Comparison of ENCODE assay signal across 8 mouse cellular contexts in the genomic region with DNA sequence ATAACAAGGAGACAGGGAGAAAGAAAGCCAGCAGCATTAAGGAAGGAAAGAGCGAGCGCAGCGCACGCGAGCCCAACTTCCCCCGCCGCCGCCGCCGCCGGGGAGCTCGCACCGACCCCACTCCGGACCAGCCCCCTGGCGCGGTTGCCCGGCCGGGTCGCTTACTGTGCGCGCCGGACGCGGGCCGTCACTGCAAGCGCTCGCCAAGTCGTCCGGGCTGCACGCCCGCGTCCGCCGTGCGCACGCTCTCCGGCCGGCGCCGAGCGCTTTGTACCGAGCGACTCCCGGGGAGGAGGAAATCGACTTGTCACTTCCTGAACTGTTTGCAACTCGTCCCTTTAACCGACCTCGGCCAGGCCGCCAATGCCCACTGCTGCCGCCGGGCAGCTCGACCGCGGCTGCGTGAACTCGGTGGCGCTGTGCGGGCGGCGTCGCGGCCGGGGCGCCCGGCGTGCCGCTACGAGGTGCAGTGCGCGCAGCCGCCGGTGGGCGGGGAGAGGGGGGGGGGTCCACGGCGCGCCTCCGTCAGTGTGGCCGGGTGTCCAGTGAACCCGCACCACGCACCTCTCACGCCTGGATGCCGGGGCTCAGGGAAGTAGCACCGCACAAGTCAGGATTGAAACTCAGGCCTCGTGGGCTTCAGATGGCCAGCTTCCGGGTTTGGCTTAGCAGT. TPM values are rescaled to one million over a fixed set of nuclear protein-coding genes. Genes with fewer than 3 reads are reported as not detected.
A peak's percentile ranks its signal among the peaks of the same experiment; 100 is the strongest.
DNase-seq lines count a peak whose midpoint lies in the region; ATAC-seq and TF ChIP-seq lines count a peak whose summit lies in the region.

A gene (minus strand): TSS at position 471 of the 673 bp plus-strand sequence.

- H3K27me3 ChIP-seq in heart, embryonic 13.5 days (replicated peaks): no peaks in the 10 kb centered on the region
- no peaks in the 10 kb centered on the region for H3K27me3 ChIP-seq in kidney, postnatal 0 days (ENCODE audit: insufficient read depth, low read length)
- peaks cover 8% of the 10 kb centered on the region; the same call in 1 of the 2 replicates for H3K27me3 ChIP-seq in liver, embryonic 16.5 days (ENCODE audit: control insufficient read depth, insufficient read depth, low read depth, low read length)
- no peaks in the 10 kb centered on the region for H3K27me3 ChIP-seq in neural tube, embryonic 12.5 days (replicated peaks)

- peak within 1 kb of the TSS; percentile 91 for H3K9ac ChIP-seq in heart, embryonic 13.5 days
- peak within 1 kb of the TSS; percentile 87 for H3K9ac ChIP-seq in kidney, postnatal 0 days (ENCODE audit: low read depth, low read length)
- H3K9ac ChIP-seq in liver, embryonic 16.5 days (ENCODE audit: low read depth, low read length): peak within 1 kb of the TSS; percentile 78
- H3K9ac ChIP-seq in neural tube, embryonic 12.5 days: peak within 1 kb of the TSS; percentile 86

- peak; percentile 80 for DNase-seq in CD4-positive, CD25-positive, alpha-beta regulatory T cell, adult 2 months (ENCODE audit: low read depth, low spot score)
- DNase-seq in kidney, postnatal 0 days (ENCODE audit: low spot score): peak; percentile 76
- DNase-seq in testis, postnatal 14 days (ENCODE audit: low spot score): peak; percentile 65

- H3K36me3 ChIP-seq in heart, embryonic 13.5 days: peaks cover 6% of the 10 kb centered on the region; the same call in 1 of the 2 replicates
- H3K36me3 ChIP-seq in kidney, postnatal 0 days (ENCODE audit: insufficient read depth, low read length): no peaks in the 10 kb centered on the region
- no peaks in the 10 kb centered on the region for H3K36me3 ChIP-seq in liver, embryonic 16.5 days (ENCODE audit: control insufficient read depth, insufficient read depth)
- no peaks in the 10 kb centered on the region for H3K36me3 ChIP-seq in neural tube, embryonic 12.5 days

- H3K4me3 ChIP-seq in bone marrow, adult 2 months (replicated peaks; ENCODE audit: control insufficient read depth, low read depth, low read length): peak within 1 kb of the TSS; percentile 92
- H3K4me3 ChIP-seq in heart, embryonic 13.5 days: peak within 1 kb of the TSS; percentile 79
- H3K4me3 ChIP-seq in kidney, postnatal 0 days (replicated peaks; ENCODE audit: low read depth, low read length): peak within 1 kb of the TSS; percentile 68
- peak within 1 kb of the TSS; percentile 78 for H3K4me3 ChIP-seq in liver, embryonic 16.5 days (ENCODE audit: low read depth, low read length)
- H3K4me3 ChIP-seq in neural tube, embryonic 12.5 days: peak within 1 kb of the TSS; percentile 67

- peak within 1 kb of the TSS; percentile 99 for H3K27ac ChIP-seq in bone marrow, adult 2 months (ENCODE audit: control insufficient read depth, insufficient read depth, low read depth, low read length, poor library complexity)
- H3K27ac ChIP-seq in heart, embryonic 13.5 days (replicated peaks): peak within 1 kb of the TSS; percentile 94
- H3K27ac ChIP-seq in kidney, postnatal 0 days: peak within 1 kb of the TSS; percentile 95
- H3K27ac ChIP-seq in liver, embryonic 16.5 days (ENCODE audit: low read length): peak within 1 kb of the TSS; percentile 83
- H3K27ac ChIP-seq in neural tube, embryonic 12.5 days: peak within 1 kb of the TSS; percentile 74

- H3K4me1 ChIP-seq in bone marrow, adult 2 months (ENCODE audit: control insufficient read depth, insufficient read depth, low read length): peaks cover 3% of the 10 kb centered on the region; the same call in 1 of the 2 replicates
- H3K4me1 ChIP-seq in heart, embryonic 13.5 days: peaks cover 47% of the 10 kb centered on the region
- H3K4me1 ChIP-seq in kidney, postnatal 0 days (replicated peaks; ENCODE audit: insufficient read depth, low read length): peaks cover 32% of the 10 kb centered on the region
- peaks cover 45% of the 10 kb centered on the region for H3K4me1 ChIP-seq in liver, embryonic 16.5 days (ENCODE audit: control insufficient read depth, low read depth, low read length)
- peaks cover 45% of the 10 kb centered on the region for H3K4me1 ChIP-seq in neural tube, embryonic 12.5 days

- peak; percentile 72; the same call in 1 of the 2 replicates for TF ChIP-seq POLR2A in bone marrow, adult 2 months (IDR thresholded peaks at IDR 0.05; ENCODE audit: borderline replicate concordance, control insufficient read depth, low read depth, low read length)

- WGBS in bone marrow, adult 2 months: under 1% methylated on average over 81 of the region's 85 CpGs
- WGBS in heart, embryonic 13.5 days: under 1% methylated on average over 84 of the region's 85 CpGs
- WGBS in kidney, postnatal 0 days: under 1% methylated on average over 78 of the region's 85 CpGs
- WGBS in liver, embryonic 16.5 days (ENCODE audit: insufficient replicate concordance): under 1% methylated on average over 84 of the region's 85 CpGs
- under 1% methylated on average over 72 of the region's 85 CpGs for WGBS in neural tube, embryonic 12.5 days

- TF ChIP-seq CTCF in bone marrow, adult 2 months (IDR thresholded peaks at IDR 0.05; ENCODE audit: control insufficient read depth, insufficient read depth, low read length): no peak
- TF ChIP-seq CTCF in kidney, postnatal 0 days (IDR thresholded peaks at IDR 0.05; ENCODE audit: low read depth): no peak; the same call in 1 of the 2 replicates

- ATAC-seq in erythroblast, adult 5-6 weeks (replicated peaks; ENCODE audit: low FRiP score, poor library complexity, severe bottlenecking): no peak
- peak; percentile 48; the same call in 1 of the 2 replicates for ATAC-seq in heart, embryonic 13.5 days (ENCODE audit: extremely low read depth, insufficient number of reproducible peaks, low FRiP score, low TSS enrichment)
- peak; percentile 61 for ATAC-seq in kidney, postnatal 0 days (replicated peaks; ENCODE audit: low FRiP score, low read depth)
- ATAC-seq in liver, embryonic 16.5 days (ENCODE audit: low read depth): peak; percentile 49
- peak; percentile 54 for ATAC-seq in neural tube, embryonic 12.5 days (ENCODE audit: low FRiP score, low read depth)

- peak within 1 kb of the TSS; percentile 89 for H3K4me2 ChIP-seq in heart, embryonic 13.5 days
- H3K4me2 ChIP-seq in kidney, postnatal 0 days (ENCODE audit: low read length): peak within 1 kb of the TSS; percentile 92
- H3K4me2 ChIP-seq in liver, embryonic 16.5 days (ENCODE audit: low read depth, low read length): peak within 1 kb of the TSS; percentile 92
- peak within 1 kb of the TSS; percentile 86 for H3K4me2 ChIP-seq in neural tube, embryonic 12.5 days (replicated peaks)

- no peaks in the 10 kb centered on the region for H3K9me3 ChIP-seq in heart, embryonic 13.5 days
- no peaks in the 10 kb centered on the region for H3K9me3 ChIP-seq in kidney, postnatal 0 days (replicated peaks; ENCODE audit: low read length)
- no peaks in the 10 kb centered on the region for H3K9me3 ChIP-seq in liver, embryonic 16.5 days (replicated peaks; ENCODE audit: control insufficient read depth, low read length)
- no peaks in the 10 kb centered on the region for H3K9me3 ChIP-seq in neural tube, embryonic 12.5 days

RNA-seq across cellular contexts. Expression of the gene that starts here (rescaled TPM):
- 43.2 and 51.4 TPM in 2 replicates for polyA plus RNA-seq in bone marrow, adult 2 months (2011; ENCODE audit: insufficient read depth, insufficient read length, low replicate concordance, missing spikeins)
- 119 and 143 TPM in 2 replicates for total RNA-seq in erythroblast, adult 5-6 weeks (2015; ENCODE audit: low replicate concordance)
- 126 and 169 TPM in 2 replicates for total RNA-seq in erythroblast, adult 5-6 weeks (2017; ENCODE audit: low replicate concordance)
- 12.5 and 15.7 TPM in 2 replicates for polyA plus RNA-seq in heart, embryonic 13.5 days (2015; fragmentation: Nextera tagmentation; extraction: Ambion mirVana)
- 17.1 and 17.5 TPM in 2 replicates for polyA plus RNA-seq in kidney, postnatal 0 days (2015; fragmentation: Nextera tagmentation; extraction: Ambion mirVana)
- polyA plus RNA-seq in liver, embryonic 16.5 days (2015; fragmentation: Nextera tagmentation; extraction: Ambion mirVana): 25.1 and 29.4 TPM in 2 replicates
- polyA plus RNA-seq in neural tube, embryonic 12.5 days (2016; fragmentation: Nextera tagmentation; extraction: Ambion mirVana): 25.0 and 25.3 TPM in 2 replicates
